Mouse (Mus musculus): ENCODE results near the gene Rbfox3. TPM values are rescaled to one million over a fixed set of nuclear protein-coding genes. Genes with fewer than 3 reads are reported as not detected.

Gene Rbfox3
- total and polyA plus RNA-seq, 3 experiments, result 0.16 TPM; not detected in 2

GRCm38 (mm10) chr11:118475496-118476083 lies 435.8 kb downstream of the Rbfox3 start:
- peaks cover 26% of the 10 kb centered on the region for H3K4me1 ChIP-seq (ENCODE audit: insufficient read depth, low read depth, low read length)
- TF ChIP-seq POLR2AphosphoS5 (IDR thresholded peaks at IDR 0.05; ENCODE audit: insufficient replicate concordance, low read depth, low read length) (no peak), TAL1 (conservative IDR thresholded peaks at IDR 0.05; ENCODE audit: low read depth, low read length) (no peak)
- ATAC-seq (ENCODE audit: extremely low read depth, insufficient number of reproducible peaks, low FRiP score, poor library complexity, severe bottlenecking), result no peak

DNA sequence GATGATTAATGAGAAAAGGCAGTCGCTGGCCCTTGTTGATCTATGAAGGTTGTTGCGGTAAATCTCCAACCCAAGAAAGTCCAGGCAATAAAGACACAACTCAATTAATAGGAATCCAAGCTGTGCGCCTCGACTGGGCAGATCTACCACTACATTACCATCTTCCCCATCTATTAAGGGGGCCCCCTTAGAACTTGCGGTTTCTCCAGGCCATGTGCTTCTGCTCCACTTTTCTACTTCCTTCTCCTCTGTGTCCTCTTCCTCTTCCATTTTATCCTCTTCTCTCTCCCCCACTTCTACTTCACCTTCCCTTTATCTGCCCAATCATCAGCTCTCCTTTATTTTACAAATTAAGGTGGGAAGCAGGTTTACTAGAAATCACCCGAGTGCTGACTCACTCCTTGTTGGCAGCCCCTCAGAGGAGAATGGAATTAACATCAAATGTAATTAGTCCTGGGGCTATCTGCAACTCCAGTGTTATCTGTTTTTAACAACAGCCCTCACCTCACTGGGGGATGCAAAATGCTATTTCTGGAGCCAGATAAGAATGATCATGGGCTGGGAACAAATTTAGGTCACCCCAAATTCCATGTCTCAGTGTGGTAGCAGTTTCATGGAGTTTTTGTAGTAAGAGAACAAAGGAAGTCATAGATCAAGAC lies 437.4 kb downstream of the Rbfox3 start:
- H3K4me3 ChIP-seq (ENCODE audit: low read depth, low read length), result no peak overlapping the region
- H3K9me3 ChIP-seq (replicated peaks), result no peaks in the 10 kb centered on the region
- no peak for DNase-seq (ENCODE audit: low spot score)
- TF ChIP-seq GATA1 (IDR thresholded peaks at IDR 0.05; ENCODE audit: borderline replicate concordance, low read length) (no peak), TAL1 (conservative IDR thresholded peaks at IDR 0.05; ENCODE audit: low read depth, low read length) (no peak), GATA2 (IDR thresholded peaks at IDR 0.05; ENCODE audit: borderline replicate concordance, low read depth, low read length) (no peak), POLR2AphosphoS5 (IDR thresholded peaks at IDR 0.05; ENCODE audit: insufficient replicate concordance, low read depth, low read length) (no peak), CTCF (IDR thresholded peaks at IDR 0.05; ENCODE audit: low read depth, low read length) (no peak)
- peaks cover 26% of the 10 kb centered on the region for H3K4me1 ChIP-seq (ENCODE audit: insufficient read depth, low read depth, low read length)
- no peak for ATAC-seq (ENCODE audit: extremely low read depth, insufficient number of reproducible peaks, low FRiP score, poor library complexity, severe bottlenecking)
- peaks cover 7% of the 10 kb centered on the region for H3K36me3 ChIP-seq (replicated peaks)
- H3K27me3 ChIP-seq (ENCODE audit: insufficient read depth, low read length), result no peaks in the 10 kb centered on the region; the same call in 1 of the 2 replicates

More at GRCm38 (mm10) chr11:118475496-118476083, 435.8 kb downstream of the Rbfox3 start:
- peaks cover 23% of the 10 kb centered on the region for H3K36me3 ChIP-seq (replicated peaks)
- H3K4me3 ChIP-seq (ENCODE audit: low read depth, low read length), result no peak overlapping the region
- H3K9me3 ChIP-seq (replicated peaks), result no peaks in the 10 kb centered on the region
- H3K27me3 ChIP-seq (ENCODE audit: insufficient read depth, low read length), result no peaks in the 10 kb centered on the region; the same call in 1 of the 2 replicates
- DNase-seq (ENCODE audit: low spot score), result no peak

DNA sequence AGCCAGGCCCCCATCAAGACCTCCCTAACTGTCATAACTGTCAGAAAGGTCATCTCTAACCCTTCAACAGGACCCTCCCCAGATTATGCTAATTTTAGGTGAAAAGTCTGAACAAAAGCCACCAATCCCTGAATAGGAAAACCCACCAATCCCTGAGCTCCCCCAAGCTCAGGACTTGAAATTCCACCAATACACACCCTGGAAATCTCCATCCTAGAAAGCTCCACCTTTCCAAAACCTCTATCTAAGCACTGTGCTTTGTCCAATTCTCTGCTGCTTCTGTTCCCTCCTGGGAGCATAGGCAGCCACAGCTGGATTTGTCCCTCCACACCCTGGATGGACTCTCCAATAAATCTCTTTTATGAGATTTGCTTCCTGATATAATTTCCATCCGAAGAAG lies 438.2 kb downstream of the Rbfox3 start:
- no peak for ATAC-seq (ENCODE audit: extremely low read depth, insufficient number of reproducible peaks, low FRiP score, poor library complexity, severe bottlenecking)
- TF ChIP-seq POLR2AphosphoS5 (IDR thresholded peaks at IDR 0.05; ENCODE audit: insufficient replicate concordance, low read depth, low read length), result no peak
- TF ChIP-seq CTCF (IDR thresholded peaks at IDR 0.05; ENCODE audit: low read depth, low read length), result no peak
- TF ChIP-seq TAL1 (conservative IDR thresholded peaks at IDR 0.05; ENCODE audit: low read depth, low read length), result no peak
- no peak for TF ChIP-seq GATA1 (IDR thresholded peaks at IDR 0.05; ENCODE audit: borderline replicate concordance, low read length)
- TF ChIP-seq GATA2 (IDR thresholded peaks at IDR 0.05; ENCODE audit: borderline replicate concordance, low read depth, low read length), result no peak
- peaks cover 26% of the 10 kb centered on the region for H3K4me1 ChIP-seq (ENCODE audit: insufficient read depth, low read depth, low read length)
- no peaks in the 10 kb centered on the region; the same call in 1 of the 2 replicates for H3K27me3 ChIP-seq (ENCODE audit: insufficient read depth, low read length)
- H3K36me3 ChIP-seq (replicated peaks), result no peaks in the 10 kb centered on the region
- no peak overlapping the region for H3K4me3 ChIP-seq (ENCODE audit: low read depth, low read length)
- H3K9me3 ChIP-seq (replicated peaks), result no peaks in the 10 kb centered on the region
- no peak for DNase-seq (ENCODE audit: low spot score)

GRCm38 (mm10) chr11:118471676-118472075 lies 439.7 kb downstream of the Rbfox3 start:
- H3K4me1 ChIP-seq (ENCODE audit: insufficient read depth, low read depth, low read length), result peaks cover 13% of the 10 kb centered on the region
- no peak for ATAC-seq (ENCODE audit: extremely low read depth, insufficient number of reproducible peaks, low FRiP score, poor library complexity, severe bottlenecking)
- no peak for DNase-seq (ENCODE audit: low spot score)
- H3K27me3 ChIP-seq (ENCODE audit: insufficient read depth, low read length), result no peaks in the 10 kb centered on the region; the same call in 1 of the 2 replicates
- H3K4me3 ChIP-seq (ENCODE audit: low read depth, low read length), result no peak overlapping the region
- TF ChIP-seq TAL1 (conservative IDR thresholded peaks at IDR 0.05; ENCODE audit: low read depth, low read length) (no peak), GATA2 (IDR thresholded peaks at IDR 0.05; ENCODE audit: borderline replicate concordance, low read depth, low read length) (no peak), GATA1 (IDR thresholded peaks at IDR 0.05; ENCODE audit: borderline replicate concordance, low read length) (no peak), POLR2AphosphoS5 (IDR thresholded peaks at IDR 0.05; ENCODE audit: insufficient replicate concordance, low read depth, low read length) (no peak), CTCF (IDR thresholded peaks at IDR 0.05; ENCODE audit: low read depth, low read length) (no peak)
- H3K36me3 ChIP-seq (replicated peaks), result no peaks in the 10 kb centered on the region
- H3K9me3 ChIP-seq (replicated peaks), result no peaks in the 10 kb centered on the region

- Histone ChIP-seq H3K4me3 (ENCODE audit: low read depth, low read length) (no peak overlapping the region), H3K36me3 (replicated peaks) (no peaks in the 10 kb centered on the region), H3K9me3 (replicated peaks) (no peaks in the 10 kb centered on the region), H3K27me3 (ENCODE audit: insufficient read depth, low read length) (peaks cover 4% of the 10 kb centered on the region; the same call in 1 of the 2 replicates), H3K4me1 (ENCODE audit: insufficient read depth, low read depth, low read length) (peaks cover 11% of the 10 kb centered on the region)
- no peak for TF ChIP-seq GATA1 (IDR thresholded peaks at IDR 0.05; ENCODE audit: borderline replicate concordance, low read length)
- TF ChIP-seq POLR2AphosphoS5 (IDR thresholded peaks at IDR 0.05; ENCODE audit: insufficient replicate concordance, low read depth, low read length), result no peak
- no peak for TF ChIP-seq CTCF (IDR thresholded peaks at IDR 0.05; ENCODE audit: low read depth, low read length)
- TF ChIP-seq GATA2 (IDR thresholded peaks at IDR 0.05; ENCODE audit: borderline replicate concordance, low read depth, low read length), result no peak
- no peak for TF ChIP-seq TAL1 (conservative IDR thresholded peaks at IDR 0.05; ENCODE audit: low read depth, low read length)
- DNase-seq (ENCODE audit: low spot score) (no peak), ATAC-seq (ENCODE audit: extremely low read depth, insufficient number of reproducible peaks, low FRiP score, poor library complexity, severe bottlenecking) (no peak)
Observed at GRCm38 (mm10) chr11:118470234-118470966, 441.0 kb downstream of the Rbfox3 start.

Data from G1E (cell line).